Mouse (Mus musculus) heart, postnatal 14 days (tissue): ENCODE measurements around the gene Ulk3. TPM values are rescaled to one million over a fixed set of nuclear protein-coding genes. Genes with fewer than 3 reads are reported as not detected.
A peak's percentile ranks its signal among the peaks of the same experiment; 100 is the strongest.

Source experiments
- DNase-seq, 2 experiments: peaks; one replicate each; pipeline ENCODE4 v3.0.0; 2021 to 2022
- intact Hi-C: fragments of 180-260 bp; cut with DNase I; formaldehyde crosslinking; loops from one replicate; pipeline ENCODE4 v1.15.1; 2025
- long read RNA-seq, 2 experiments: library from polyadenylated mRNA; stranded (forward); transcript quantifications; one replicate each; pipeline ENCODE4 v2.0.0; 2021
- total RNA-seq, 2 experiments: library from RNA; stranded (reverse); gene quantifications; 2 replicates each; pipeline ENCODE4 v1.2.3; 2021

The Ulk3 gene
- 1 to 10 TPM; 8.9 to 9.1 TPM for total RNA-seq
- long read RNA-seq, experiment 1, partial matches to known transcripts, result 0 of 4 reads
- long read RNA-seq, experiment 1, other reads (novel, unspliced or antisense), result 2 of 4 reads
- long read RNA-seq, experiment 2, partial matches to known transcripts, result 1 of 3 reads
- long read RNA-seq, experiment 2, other reads (novel, unspliced or antisense), result 0 of 3 reads

DNA sequence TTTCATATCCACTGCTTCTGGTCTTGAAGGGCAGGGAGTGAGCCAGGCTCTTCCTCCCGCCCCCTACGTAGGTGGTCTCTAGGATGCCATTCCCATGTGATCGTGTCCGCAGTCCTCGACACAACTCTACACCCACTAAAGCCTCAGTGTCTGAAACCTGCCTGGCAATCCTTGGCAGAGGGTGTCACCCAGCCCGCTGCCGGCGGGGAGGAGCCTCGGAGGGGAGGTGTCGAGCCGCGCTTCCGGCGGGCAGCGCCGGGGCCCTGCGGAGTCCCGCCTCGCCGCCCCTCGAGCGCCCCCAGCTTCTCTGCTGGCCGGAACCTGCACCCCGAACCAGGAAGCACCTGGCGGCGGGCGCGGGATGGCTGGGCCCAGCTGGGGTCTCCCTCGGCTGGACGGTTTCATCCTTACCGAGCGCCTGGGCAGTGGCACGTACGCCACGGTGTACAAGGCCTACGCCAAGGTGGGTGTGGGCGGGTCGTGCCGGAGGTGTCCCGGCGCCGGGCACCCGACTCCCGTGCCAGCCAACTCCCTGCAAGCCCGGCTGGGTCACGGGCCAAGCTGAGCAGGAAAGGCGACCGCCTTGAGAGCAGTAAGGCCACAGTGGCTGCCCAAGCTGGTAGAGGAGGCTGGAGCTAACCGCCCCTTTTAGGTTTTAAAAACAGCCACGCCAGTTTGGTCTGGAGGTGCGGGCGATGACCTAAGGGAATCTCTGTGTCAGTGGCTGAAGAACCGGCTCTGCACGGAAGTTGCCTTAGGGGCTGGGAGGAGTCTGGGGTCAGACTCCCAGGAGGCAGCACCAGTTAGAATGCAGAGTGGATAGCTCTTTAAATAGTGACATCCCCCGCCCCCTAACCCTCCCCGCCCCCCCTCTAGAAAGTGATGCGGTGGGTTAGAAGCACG lies at the start of gene Ulk3:
Gene Ulk3 (plus strand): TSS at position 229 of the 903 bp plus-strand sequence.
- DNase-seq, result peak; percentile 82 to 83
- intact Hi-C loops, result loop anchor here (5.0 kb wide), 2 partner anchors 37 to 63 kb away; partner anchors contain the start of genes Csk and Mpi

DNA sequence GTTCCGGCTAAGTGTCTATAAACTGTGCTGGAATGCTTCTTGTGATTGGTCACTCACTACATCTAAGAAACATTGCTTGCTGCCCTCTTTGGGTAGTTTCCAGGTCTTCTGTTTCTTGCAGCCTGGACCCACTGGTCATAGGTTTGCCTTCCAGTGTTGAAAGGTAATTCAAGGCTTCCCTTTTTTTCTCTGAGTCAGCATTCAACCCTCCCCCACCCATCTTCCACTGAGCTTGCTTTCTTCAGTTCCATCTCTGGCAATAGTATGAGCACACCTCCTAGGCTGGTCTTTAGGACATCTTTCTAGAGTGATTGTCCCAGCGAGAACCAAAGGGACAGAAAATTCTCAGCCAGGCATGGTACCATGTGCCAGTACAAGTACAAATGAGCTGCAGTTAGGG lies 49.7 kb upstream of the Ulk3 start:
- DNase-seq, result no peak
- intact Hi-C loops, result loop anchor here (2.0 kb wide), 1 partner anchor 115 kb away; no protein-coding TSS in a partner anchor

DNA sequence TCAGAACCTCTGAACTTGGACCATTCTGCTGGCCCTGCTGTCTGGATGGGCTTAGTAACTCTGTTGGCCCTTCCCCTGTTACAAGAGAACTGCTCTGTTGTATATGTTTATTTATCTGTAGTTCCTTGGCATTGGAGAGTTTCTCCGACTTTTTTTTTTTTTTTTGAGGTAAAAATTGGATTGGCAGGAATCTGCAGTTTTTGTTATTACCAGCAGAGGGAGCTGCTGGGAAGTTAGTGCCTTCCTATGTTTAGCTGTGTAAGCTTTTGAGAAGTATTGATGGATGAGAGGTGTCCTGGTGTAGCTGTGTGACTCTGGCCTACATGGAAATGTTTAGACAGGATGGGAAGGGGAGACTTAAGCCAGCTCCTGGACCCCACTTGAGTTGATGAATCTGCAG lies 47.9 kb upstream of the Ulk3 start:
- peak; percentile 49 to 65 for DNase-seq
- intact Hi-C loops, result loop anchor here (5.0 to 10.0 kb wide), 2 partner anchors 86 to 213 kb away; no protein-coding TSS in a partner anchor

DNA sequence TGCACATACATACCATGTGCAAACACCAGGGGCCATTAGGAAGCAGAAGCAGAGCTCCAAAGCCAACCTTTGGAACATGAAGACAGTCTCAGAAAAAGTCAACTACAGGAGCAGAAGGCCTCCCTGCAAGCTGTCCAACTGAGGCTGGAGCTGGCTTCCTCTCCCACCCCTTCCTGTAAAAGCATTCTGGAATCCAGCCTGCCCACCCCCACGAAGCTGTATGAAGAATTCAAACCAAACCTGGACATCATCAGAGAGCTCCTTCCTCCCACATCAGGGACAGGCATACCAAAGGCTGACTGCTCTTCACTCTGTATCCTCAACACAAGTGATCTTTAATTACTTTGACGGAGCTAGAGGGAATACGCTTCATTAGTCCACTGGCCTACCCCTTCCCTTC lies 45.3 kb upstream of the Ulk3 start:
- intact Hi-C loops, result loop anchor here (5.0 to 10.0 kb wide), 2 partner anchors 83 to 211 kb away; no protein-coding TSS in a partner anchor
- DNase-seq, result no peak

DNA sequence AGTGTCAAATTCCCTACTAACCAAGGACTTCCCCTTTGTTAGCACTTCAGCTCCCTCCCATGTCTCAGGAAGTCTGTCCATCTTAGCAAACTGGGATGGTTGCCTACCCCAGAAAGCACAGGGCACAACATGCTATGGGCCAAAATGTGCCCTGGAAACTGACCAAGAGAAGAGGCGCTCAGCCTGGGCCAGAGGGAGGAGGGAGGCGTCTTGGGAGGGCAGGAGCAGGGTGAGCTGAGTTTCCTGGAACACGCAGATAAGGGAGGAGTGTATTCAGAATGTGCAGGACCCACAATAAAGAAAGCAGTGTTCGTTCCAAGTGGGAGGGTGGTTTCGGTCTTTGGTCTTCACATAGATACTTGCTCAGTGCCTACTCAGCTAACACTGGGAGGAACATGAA lies 42.0 kb upstream of the Ulk3 start:
- intact Hi-C loops, result loop anchor here (10.0 kb wide), 1 partner anchor 208 kb away; no protein-coding TSS in a partner anchor
- peak; percentile 52 to 60 for DNase-seq

DNA sequence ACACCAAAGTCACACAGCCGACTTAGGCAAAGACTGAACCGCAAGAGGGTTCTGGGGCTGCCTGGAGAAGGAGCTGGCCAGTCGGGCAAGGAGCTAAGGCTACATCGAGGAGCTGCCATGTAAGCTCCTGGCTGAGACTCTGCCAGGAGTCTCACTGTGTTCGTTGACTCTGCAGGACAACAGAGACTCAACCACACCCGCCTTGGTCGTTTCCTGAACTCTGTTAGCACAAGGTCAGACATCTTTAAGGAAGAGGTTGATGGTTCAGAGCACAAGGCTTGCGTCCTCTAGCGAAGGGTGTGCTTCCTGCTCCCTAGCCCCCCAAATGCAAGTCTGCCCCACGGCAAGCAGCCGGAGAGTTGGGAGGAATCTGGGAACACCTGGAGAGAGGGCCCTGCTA lies 41.4 kb upstream of the Ulk3 start:
- intact Hi-C loops, result loop anchor here (10.0 kb wide), 1 partner anchor 207 kb away; no protein-coding TSS in a partner anchor
- no peak for DNase-seq

DNA sequence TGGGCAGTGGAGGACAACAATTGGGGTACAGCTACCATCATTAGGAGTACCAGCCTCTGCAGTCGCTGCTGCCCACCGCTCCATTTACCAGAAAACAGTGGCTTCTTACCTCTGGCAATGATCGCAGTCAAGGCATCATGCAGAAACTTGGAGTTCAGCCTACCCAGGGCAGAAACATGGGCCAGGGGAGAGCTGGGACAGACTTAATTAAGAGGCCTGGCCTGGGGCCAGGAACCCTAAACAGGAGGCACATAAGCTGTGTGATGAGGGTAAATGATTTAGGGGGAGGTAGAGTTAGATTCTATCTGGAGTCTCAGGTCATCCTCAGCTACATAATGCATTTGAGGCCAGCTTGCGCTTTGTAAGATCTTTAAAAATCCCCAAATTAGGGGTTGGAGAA lies 40.1 kb upstream of the Ulk3 start:
- DNase-seq, result peak; percentile 38 to 40

DNA sequence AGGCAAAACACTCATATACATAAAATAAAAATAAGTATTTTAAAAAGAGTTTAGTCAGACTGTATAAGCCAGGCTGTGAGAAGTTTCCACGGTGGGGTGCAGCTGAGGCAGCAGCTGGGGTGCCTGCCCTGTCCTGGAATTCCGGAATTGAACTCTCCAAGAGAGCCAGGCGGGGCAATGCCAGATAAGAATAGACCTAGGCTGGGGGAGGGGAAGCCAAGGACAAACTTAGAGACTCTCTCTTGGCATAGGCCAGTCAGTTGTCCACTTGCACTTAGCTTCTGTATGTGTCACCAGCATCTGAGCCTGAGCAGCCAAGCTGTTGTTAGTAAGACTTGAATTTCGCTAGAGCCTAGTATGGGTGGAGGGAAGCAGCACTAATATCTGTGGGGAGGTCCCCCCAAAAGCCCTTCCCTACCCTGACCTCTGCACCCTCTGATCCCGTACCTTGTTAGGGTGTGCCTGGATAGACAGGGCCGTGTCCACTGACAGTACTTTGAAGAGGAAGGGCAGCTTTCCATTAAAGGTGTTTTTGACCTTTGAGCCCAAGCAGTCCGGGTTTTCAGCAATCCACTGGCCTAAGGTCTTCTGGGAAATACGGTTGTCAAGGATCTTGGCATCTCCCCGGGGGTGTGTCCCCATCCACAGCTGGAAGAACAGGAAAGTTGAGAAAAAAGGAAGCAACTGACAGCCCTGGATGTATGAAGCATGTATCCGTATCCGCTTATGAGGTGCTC lies 39.0 kb upstream of the Ulk3 start:
- intact Hi-C loops, result loop anchor here (5.0 kb wide), 1 partner anchor 37 kb away; the partner anchor contains the start of gene Ulk3
- peak; percentile 56 to 72 for DNase-seq

More for the DNA sequence above, 40.1 kb upstream of the Ulk3 start:
- intact Hi-C loops, result loop anchor here (10.0 kb wide), 1 partner anchor 206 kb away; no protein-coding TSS in a partner anchor

DNA sequence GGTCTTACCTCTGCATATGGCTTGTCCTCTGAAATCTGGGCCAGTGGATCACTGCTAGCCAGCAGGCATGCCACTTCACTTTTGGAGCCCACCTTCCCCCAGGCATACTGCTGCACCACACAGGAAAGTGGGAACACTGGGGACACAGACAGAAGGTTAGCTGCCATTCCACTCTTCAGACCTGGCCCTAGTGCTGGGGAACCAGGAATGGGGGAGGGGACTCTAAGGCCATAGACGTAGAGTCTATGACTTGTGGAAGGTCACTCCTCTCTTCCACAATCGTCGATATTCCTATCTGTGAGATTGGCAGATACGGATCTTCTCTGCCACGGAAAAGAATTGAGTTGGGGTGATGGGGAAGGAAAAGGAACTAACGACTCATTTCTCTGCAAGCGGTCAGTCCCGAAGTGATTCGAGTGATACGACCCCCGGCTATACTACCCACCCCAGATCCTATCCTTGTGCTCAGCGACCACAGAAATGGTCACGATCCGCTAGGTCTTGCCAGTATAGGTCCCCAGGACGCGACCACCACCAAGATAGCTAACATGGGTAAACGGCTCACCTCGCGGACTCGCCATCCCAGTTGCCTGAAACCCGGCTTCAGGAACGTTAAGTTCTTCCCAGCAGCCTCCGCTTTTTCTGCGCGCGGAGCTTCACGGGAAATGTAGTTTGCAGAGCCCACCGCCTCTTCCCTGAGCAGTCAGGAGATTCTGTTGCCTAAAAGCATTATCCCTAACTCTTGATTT lies 36.9 kb upstream of the Ulk3 start, which contains the start of gene Mpi:
Gene Mpi (minus strand): TSS at position 625 of the 749 bp plus-strand sequence.
- intact Hi-C loops, result loop anchor here (5.0 kb wide), 1 partner anchor 35 kb away; the partner anchor contains the start of gene Ulk3
- peak; percentile 71 to 80 for DNase-seq

DNA sequence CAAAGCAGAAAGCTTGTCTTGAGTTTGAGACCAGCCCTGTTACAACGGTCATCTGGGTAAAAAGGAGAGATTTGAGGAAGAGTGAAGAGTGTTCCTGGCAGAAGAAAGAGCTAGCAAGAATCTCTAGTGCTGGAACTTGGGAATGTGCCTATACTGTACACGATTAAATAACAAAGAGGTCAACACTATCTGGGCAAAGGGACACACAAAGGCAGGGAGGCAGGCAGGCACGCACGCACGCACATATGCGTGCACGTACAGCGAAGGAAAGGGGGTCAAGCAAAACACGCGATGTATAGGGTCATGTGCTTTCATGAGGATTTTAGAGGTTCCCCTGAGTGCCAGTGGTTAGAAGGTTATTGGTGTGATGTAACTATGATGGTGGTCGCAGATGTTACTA lies 36.1 kb upstream of the Ulk3 start:
- DNase-seq, result no peak
- intact Hi-C loops, result loop anchor here (5.0 kb wide), 1 partner anchor 34 kb away; the partner anchor contains the start of gene Ulk3

DNA sequence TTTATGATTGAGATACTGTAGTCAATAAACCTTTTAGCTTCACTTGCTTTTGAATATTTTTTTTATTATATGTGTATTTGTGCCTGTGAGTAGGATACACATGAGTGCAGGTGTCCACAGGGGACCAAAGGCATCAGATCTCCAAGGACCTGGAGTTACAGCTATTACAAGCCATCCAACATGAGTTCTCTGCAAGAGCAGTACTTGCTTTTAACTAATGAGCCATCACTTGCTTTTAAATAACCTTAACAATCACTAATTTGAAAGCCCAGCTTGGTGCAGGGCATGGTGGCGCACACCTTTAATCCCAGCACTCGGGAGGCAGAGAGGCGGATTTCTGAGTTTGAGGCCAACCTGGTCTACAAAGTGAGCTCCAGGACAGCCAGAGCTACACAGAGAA lies 34.5 kb upstream of the Ulk3 start:
- no peak for DNase-seq
- intact Hi-C loops, result loop anchor here (5.0 kb wide), 1 partner anchor 33 kb away; the partner anchor contains the start of gene Ulk3

DNA sequence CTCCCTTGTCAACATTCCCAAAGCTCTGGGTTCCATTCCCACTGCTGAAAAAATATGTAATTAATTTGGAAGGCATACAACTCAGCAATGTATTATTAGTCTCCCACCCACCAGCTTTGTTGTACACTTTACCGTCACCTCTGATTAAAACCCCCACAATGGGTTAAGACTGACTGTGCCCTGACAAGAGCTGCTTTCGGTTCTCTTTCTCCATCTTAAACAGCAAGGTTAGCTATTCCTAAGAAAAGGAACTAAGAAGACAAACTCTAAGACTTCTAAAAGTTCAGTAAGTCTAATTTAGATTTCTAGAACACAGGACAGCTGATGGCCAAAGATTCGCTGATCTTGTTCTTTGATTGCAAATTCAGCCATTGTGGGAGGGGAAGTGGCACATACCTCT lies 32.0 kb upstream of the Ulk3 start:
- intact Hi-C loops, result no loop called here

DNA sequence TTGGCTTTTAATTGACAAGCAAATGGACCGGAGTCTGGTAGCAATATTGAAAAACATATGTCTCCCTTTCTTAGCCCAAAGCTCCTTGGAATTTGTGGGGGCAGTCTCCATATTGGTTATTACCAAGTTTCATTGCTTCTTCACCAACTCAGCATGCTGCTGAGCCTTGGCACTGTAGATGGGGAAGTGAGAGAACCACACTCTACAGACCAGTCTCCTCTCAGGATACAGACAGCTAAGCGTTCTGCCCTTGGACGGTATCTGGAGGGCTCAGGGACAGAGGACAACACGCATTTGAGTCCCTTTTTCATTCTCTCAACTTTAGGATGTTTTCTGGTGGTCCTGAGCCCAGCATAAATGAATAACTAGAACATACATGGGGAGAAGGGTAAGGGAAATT lies 30.6 kb upstream of the Ulk3 start:
- no peak for DNase-seq
- intact Hi-C loops, result no loop called here

More for the DNA sequence above, 32.0 kb upstream of the Ulk3 start:
- no peak for DNase-seq

DNA sequence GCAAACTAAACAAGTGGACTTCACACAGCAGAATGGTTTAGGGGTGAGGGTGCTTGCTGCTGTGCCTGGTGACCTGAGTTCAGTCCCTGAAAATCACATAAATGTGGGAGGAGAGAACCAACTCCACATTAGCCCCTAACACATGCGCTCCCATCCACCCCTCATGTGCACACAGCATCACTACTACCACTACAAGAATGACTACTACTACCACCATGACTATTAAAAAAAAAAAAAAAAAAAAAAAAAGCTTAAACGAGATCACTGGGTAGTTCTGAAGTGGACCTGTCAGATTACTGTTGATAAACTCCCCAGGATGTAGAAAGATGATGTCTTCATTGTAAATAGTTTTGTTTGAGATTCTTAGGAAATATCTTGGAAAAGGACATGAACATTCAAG lies 29.7 kb upstream of the Ulk3 start:
- no peak for DNase-seq
- intact Hi-C loops, result no loop called here

DNA sequence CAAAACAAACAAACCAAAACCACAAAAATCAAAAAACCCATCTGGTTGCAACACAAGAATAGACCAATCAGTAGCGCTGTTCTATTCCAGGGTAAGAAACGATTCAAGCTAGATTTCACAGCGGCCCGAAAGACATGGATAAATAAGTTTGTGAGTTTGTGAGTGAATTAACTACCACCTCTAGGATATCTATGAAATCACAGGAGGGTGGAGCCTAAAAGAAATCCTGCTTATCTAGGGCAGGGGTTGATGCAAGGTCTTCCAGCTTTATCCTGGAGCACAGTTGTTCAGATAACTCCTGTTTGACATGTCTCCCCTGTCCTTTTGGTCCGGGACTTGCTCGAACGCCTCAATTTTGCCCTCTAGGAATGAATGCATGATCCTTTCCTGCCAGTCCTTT lies 29.0 kb upstream of the Ulk3 start:
- DNase-seq, result no peak
- intact Hi-C loops, result no loop called here

DNA sequence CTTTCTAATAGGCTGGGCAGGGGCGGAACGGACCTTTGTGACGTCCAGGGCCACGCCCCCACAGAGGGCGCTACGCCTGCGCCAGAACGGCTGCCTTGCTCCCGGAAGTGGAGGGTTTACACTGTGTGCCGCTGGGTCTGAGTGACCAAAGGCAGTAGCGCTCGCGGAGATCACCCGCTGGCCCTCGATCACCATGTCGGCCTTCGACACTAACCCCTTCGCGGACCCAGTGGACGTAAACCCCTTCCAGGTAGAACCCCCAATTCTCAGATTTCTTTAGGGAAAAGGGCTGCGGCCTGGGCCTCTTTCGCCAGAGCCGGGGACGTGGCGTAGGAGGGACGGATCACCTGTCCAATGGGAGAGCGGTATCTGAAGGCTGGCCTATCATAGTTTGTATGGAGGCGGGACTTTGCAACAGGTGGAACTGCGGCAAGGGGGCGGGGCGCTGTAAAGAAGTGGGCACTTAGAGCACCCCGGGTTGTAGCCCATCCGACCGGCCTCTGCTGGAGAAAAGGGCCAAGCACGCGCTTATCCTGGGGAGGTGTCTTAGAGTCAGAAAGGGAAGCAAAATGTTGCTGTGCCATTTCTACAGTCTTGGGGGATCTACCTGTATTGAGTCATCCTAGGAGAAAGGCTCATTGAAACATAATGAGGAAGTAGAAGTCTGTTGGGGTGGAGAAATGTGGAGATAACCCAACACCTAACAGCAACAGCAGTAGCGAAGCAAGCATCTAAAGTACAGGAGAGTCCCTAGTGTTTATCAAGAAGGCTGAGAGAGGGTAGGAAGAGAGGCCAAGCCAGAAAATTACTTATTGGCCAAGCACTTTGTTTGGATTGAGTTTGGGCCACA lies 28.2 kb upstream of the Ulk3 start, which contains the start of gene Scamp2:
Gene Scamp2 (plus strand): TSS at position 83 of the 850 bp plus-strand sequence.
- intact Hi-C loops, result no loop called here
- DNase-seq, result peak; percentile 92 to 94

DNA sequence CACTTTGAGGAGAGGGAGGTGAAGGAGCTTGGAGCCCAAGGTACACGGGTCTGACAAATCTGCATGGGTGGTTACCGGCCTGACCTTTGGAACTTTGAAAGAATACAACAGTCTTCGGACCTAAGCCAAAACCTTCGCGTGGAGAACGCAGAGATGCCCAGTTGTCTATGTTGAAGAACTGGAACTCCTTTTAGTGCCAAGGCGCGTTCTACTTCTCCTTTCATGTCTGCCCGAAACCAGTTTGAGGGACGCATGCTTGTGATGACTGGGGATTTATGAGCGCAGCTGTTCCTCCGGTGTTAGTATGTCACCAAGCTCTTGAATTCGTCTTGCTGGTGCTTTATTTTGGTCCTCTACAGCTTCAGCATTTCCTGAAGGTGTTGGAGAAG lies 27.5 kb upstream of the Ulk3 start:
- intact Hi-C loops, result no loop called here
- no peak for DNase-seq

DNA sequence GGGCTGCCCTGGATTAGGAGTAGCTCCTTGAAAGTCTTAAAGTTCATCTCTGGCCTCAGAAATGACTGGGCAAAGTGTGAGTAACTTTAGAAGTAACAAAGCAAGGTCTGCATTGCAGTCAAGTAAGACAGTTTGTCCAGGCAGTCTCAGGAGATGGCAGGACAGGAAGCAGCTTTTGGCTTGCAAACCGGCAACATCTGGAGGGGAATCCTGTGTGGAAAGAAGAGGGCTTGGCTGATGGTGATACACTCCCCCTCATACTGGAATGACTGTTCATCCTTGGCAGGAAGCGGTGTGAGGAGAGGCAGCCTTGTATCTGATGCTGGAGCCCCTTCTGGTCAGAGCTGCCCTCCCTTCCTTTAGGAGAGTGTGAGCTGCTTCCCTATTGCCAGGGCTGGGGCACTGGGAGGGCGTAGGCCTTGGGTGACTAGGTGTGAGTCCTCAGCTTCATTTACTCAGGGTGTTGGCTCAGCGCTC lies 26.3 kb upstream of the Ulk3 start:
- peak; percentile 62 to 77 for DNase-seq
- intact Hi-C loops, result no loop called here
